10 mouse cellular contexts compared by ENCODE assay signal in the genomic region with DNA sequence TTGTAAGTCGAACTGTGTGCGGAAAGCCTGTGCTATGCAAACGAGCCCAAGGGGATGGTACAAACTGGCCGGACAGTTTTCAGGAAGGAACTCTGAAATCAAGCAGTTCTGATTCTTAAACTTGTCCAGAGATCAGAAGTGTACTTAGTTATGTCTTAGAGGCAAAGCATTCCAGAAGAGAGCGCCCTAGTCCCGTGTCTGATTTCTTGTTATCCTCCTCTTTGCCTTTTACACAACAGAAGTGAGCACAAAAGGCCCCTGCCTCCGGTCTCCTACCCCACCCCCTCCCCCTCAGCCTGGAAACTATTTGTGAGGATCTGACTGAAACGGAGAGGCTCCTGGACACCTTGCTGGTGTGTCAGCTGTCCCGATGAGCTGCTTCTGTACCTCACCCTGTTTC. TPM values are rescaled to one million over a fixed set of nuclear protein-coding genes. Genes with fewer than 3 reads are reported as not detected.
DNase-seq lines count a peak whose midpoint lies in the region; ATAC-seq lines count a peak whose summit lies in the region.
"Had no signal": no experiment of that assay in that cellular context is flagged by ENCODE, and none has a peak within 500 bp of the region (broad histone marks: within the 10 kb centered on the region; RNA-seq: fewer than 3 reads in every experiment).

No protein-coding gene starts in this region.

- peak; percentile 4 to 8 for DNase-seq in cerebellum, postnatal 10 days
- no peak for DNase-seq in cerebellum, postnatal 25 days
- DNase-seq in spleen, postnatal 36 days (ENCODE audit: low spot score in 2 of 2) = peak; percentile 40 to 58
- no peak for DNase-seq in spleen, postnatal 10 days (ENCODE audit: low spot score in 2 of 2)
- DNase-seq in kidney, postnatal 10 days = peak; percentile 58
- DNase-seq in cerebellum, adult 11-12 months = no peak
- DNase-seq: gastrocnemius, postnatal 10 days; liver, embryonic 13.5 days had no signal

- no peak for ATAC-seq in activated CD4-positive, CD25-positive, alpha-beta regulatory T cell, adult 4 months
- no peak for ATAC-seq in megakaryocyte progenitor cell, adult 5-6 weeks (replicated peaks; ENCODE audit: poor library complexity)

RNA-seq across cellular contexts. Expression of a gene that starts 20.9 kb away (rescaled TPM):
- polyA plus RNA-seq in activated CD4-positive, CD25-positive, alpha-beta regulatory T cell, adult 4 months (2017; shearing (Covaris generic)) = under 1 TPM; 0.60 to 0.85 TPM
- 11.0 and 16.1 TPM in 2 replicates for total RNA-seq in megakaryocyte progenitor cell, adult 5-6 weeks (2015)
- 6.0 and 8.1 TPM in 2 replicates for total RNA-seq in megakaryocyte progenitor cell, adult 5-6 weeks (2017)

RNA-seq across cellular contexts. Expression of a gene that starts 30.9 kb away (rescaled TPM):
- not detected for polyA plus RNA-seq in activated CD4-positive, CD25-positive, alpha-beta regulatory T cell, adult 4 months (2017; shearing (Covaris generic))
- 0.78 and 3.3 TPM in 2 replicates for total RNA-seq in megakaryocyte progenitor cell, adult 5-6 weeks (2015)
- total RNA-seq in megakaryocyte progenitor cell, adult 5-6 weeks (2017) = 0.64 and 5.2 TPM in 2 replicates
- polyA plus RNA-seq: liver, embryonic 13.5 days had no signal

RNA-seq across cellular contexts. Expression of a gene that starts 32.4 kb away (rescaled TPM):
- polyA plus RNA-seq in activated CD4-positive, CD25-positive, alpha-beta regulatory T cell, adult 4 months (2017; shearing (Covaris generic)) = 1 to 10 TPM in 1 of 2 experiments, not detected in 1; 9.9 TPM
- total RNA-seq in megakaryocyte progenitor cell, adult 5-6 weeks (2015) = 24.4 TPM in 1 of 2 replicates, not detected in the other
- 144 and 168 TPM in 2 replicates for total RNA-seq in megakaryocyte progenitor cell, adult 5-6 weeks (2017)
- polyA plus RNA-seq: liver, embryonic 13.5 days had no signal

RNA-seq across cellular contexts. Expression of a gene that starts 45.8 kb away (rescaled TPM):
- 10 to 100 TPM; 61.0 to 76.3 TPM for polyA plus RNA-seq in activated CD4-positive, CD25-positive, alpha-beta regulatory T cell, adult 4 months (2017; shearing (Covaris generic))
- total RNA-seq in megakaryocyte progenitor cell, adult 5-6 weeks (2015) = 388 TPM in 2 replicates
- 201 and 203 TPM in 2 replicates for total RNA-seq in megakaryocyte progenitor cell, adult 5-6 weeks (2017)

RNA-seq across cellular contexts. Expression of a gene that starts 46.0 kb away (rescaled TPM):
- 1 to 10 TPM; 3.6 to 4.1 TPM for polyA plus RNA-seq in activated CD4-positive, CD25-positive, alpha-beta regulatory T cell, adult 4 months (2017; shearing (Covaris generic))
- total RNA-seq in megakaryocyte progenitor cell, adult 5-6 weeks (2015) = 47.0 and 58.0 TPM in 2 replicates
- 10.4 and 17.9 TPM in 2 replicates for total RNA-seq in megakaryocyte progenitor cell, adult 5-6 weeks (2017)

Comparison
In these comparisons a context has a peak if more than half of its experiments do, and no peak if none do; other contexts are left out.
1. DNase-seq: peak in cerebellum, postnatal 10 days (2 of 2), spleen, postnatal 36 days (2 of 2) and kidney, postnatal 10 days (single experiment); none in cerebellum, postnatal 25 days (0 of 2), spleen, postnatal 10 days (0 of 2) and cerebellum, adult 11-12 months (single experiment).